Mouse (Mus musculus): ENCODE data around the gene Col15a1. TPM values are rescaled to one million over a fixed set of nuclear protein-coding genes. Genes with fewer than 3 reads are reported as not detected.

Col15a1 gene
- total RNA-seq (2021), result 100 to 1,000 TPM; 132 to 168 TPM

- intact Hi-C loops (cut with DNase I), result loop anchor here (5.0 kb wide), 2 partner anchors 44 to 46 kb away; no protein-coding TSS in a partner anchor
- no peak for DNase-seq (ENCODE audit: low spot score)
Measured at GRCm38 (mm10) chr4:47207969-47208420, at the start of gene Col15a1. Gene Col15a1 (plus strand): TSS chr4:47208161.

GRCm38 (mm10) chr4:47161103-47161755, 46.7 kb upstream of the Col15a1 start:
- no peak for DNase-seq (ENCODE audit: low spot score)
- intact Hi-C loops (cut with DNase I), result loop anchor here (5.0 kb wide), 1 partner anchor 46 kb away; the partner anchor contains the start of gene Col15a1

- intact Hi-C loops (cut with DNase I), result loop anchor here (5.0 kb wide), 1 partner anchor 45 kb away; the partner anchor contains the start of gene Col15a1
- no peak for DNase-seq (ENCODE audit: low spot score)
Measured at GRCm38 (mm10) chr4:47161756-47162587, 46.0 kb upstream of the Col15a1 start.

- intact Hi-C loops (cut with DNase I), result no loop called here
- DNase-seq (ENCODE audit: low spot score), result no peak
Measured at GRCm38 (mm10) chr4:47172314-47172713, 35.6 kb upstream of the Col15a1 start.

GRCm38 (mm10) chr4:47177101-47177500, 30.9 kb upstream of the Col15a1 start:
- DNase-seq (ENCODE audit: low spot score), result no peak
- intact Hi-C loops (cut with DNase I), result no loop called here

GRCm38 (mm10) chr4:47178261-47178961, 29.6 kb upstream of the Col15a1 start:
- intact Hi-C loops (cut with DNase I), result no loop called here
- peak; percentile 59 for DNase-seq (ENCODE audit: low spot score)

GRCm38 (mm10) chr4:47179535-47179934, 28.4 kb upstream of the Col15a1 start:
- intact Hi-C loops (cut with DNase I), result no loop called here
- DNase-seq (ENCODE audit: low spot score), result no peak

- intact Hi-C loops (cut with DNase I), result no loop called here
- DNase-seq (ENCODE audit: low spot score), result no peak
Measured at GRCm38 (mm10) chr4:47184058-47184661, 23.8 kb upstream of the Col15a1 start.

GRCm38 (mm10) chr4:47186514-47186913, 21.4 kb upstream of the Col15a1 start:
- no peak for DNase-seq (ENCODE audit: low spot score)
- intact Hi-C loops (cut with DNase I), result no loop called here

- intact Hi-C loops (cut with DNase I), result no loop called here
- DNase-seq (ENCODE audit: low spot score), result no peak
Measured at GRCm38 (mm10) chr4:47196173-47196572, 11.8 kb upstream of the Col15a1 start.

GRCm38 (mm10) chr4:47203643-47204042, 4.3 kb upstream of the Col15a1 start:
- no peak for DNase-seq (ENCODE audit: low spot score)
- intact Hi-C loops (cut with DNase I), result no loop called here

- intact Hi-C loops (cut with DNase I), result loop anchor here (5.0 kb wide), 2 partner anchors 44 to 46 kb away; no protein-coding TSS in a partner anchor
- no peak for DNase-seq (ENCODE audit: low spot score)
Measured at GRCm38 (mm10) chr4:47205846-47206245, 2.1 kb upstream of the Col15a1 start.

- intact Hi-C loops (cut with DNase I), result loop anchor here (5.0 kb wide), 2 partner anchors 44 to 46 kb away; no protein-coding TSS in a partner anchor
Measured at GRCm38 (mm10) chr4:47208421-47208991, 545 bp downstream of the Col15a1 start.

GRCm38 (mm10) chr4:47209466-47209865, 1.5 kb downstream of the Col15a1 start:
- intact Hi-C loops (cut with DNase I), result loop anchor here (5.0 kb wide), 2 partner anchors 43 to 47 kb away; no protein-coding TSS in a partner anchor
- no peak for DNase-seq (ENCODE audit: low spot score)

More at GRCm38 (mm10) chr4:47208421-47208991, 545 bp downstream of the Col15a1 start:
- no peak for DNase-seq (ENCODE audit: low spot score)

GRCm38 (mm10) chr4:47218828-47219227, 10.9 kb downstream of the Col15a1 start:
- intact Hi-C loops (cut with DNase I), result no loop called here
- DNase-seq (ENCODE audit: low spot score), result no peak

GRCm38 (mm10) chr4:47219393-47219792, 11.4 kb downstream of the Col15a1 start:
- intact Hi-C loops (cut with DNase I), result no loop called here
- no peak for DNase-seq (ENCODE audit: low spot score)

GRCm38 (mm10) chr4:47220544-47220943, 12.6 kb downstream of the Col15a1 start:
- DNase-seq (ENCODE audit: low spot score), result no peak

GRCm38 (mm10) chr4:47222146-47222545, 14.2 kb downstream of the Col15a1 start:
- DNase-seq (ENCODE audit: low spot score), result no peak
- intact Hi-C loops (cut with DNase I), result no loop called here

More at GRCm38 (mm10) chr4:47220544-47220943, 12.6 kb downstream of the Col15a1 start:
- intact Hi-C loops (cut with DNase I), result no loop called here

GRCm38 (mm10) chr4:47225920-47226319, 18.0 kb downstream of the Col15a1 start:
- intact Hi-C loops (cut with DNase I), result no loop called here
- DNase-seq (ENCODE audit: low spot score), result no peak

Measured in heart, postnatal 25 days (tissue).